Mouse (Mus musculus): ENCODE data around the gene Slc41a2. TPM values are rescaled to one million over a fixed set of nuclear protein-coding genes. Genes with fewer than 3 reads are reported as not detected.

Slc41a2 gene
- polyA plus RNA-seq, 1 experiment from 2014 or later = 3.6 TPM

GRCm38 (mm10) chr10:83202906-83203702 lies 134.6 kb downstream of the Slc41a2 start:
- H3K4me3 ChIP-seq (ENCODE audit: low read depth, low read length) = no peak overlapping the region
- no peak overlapping the region for H3K4me2 ChIP-seq (ENCODE audit: low read length)
- H3K4me1 ChIP-seq (ENCODE audit: control insufficient read depth, insufficient read depth, low read length) = no peaks in the 10 kb centered on the region
- no peak overlapping the region for H3K9ac ChIP-seq (ENCODE audit: low read length)
- DNase-seq (ENCODE audit: low spot score) = no peak
- H3K36me3 ChIP-seq (ENCODE audit: control insufficient read depth, insufficient read depth, low read length) = no peaks in the 10 kb centered on the region
- ATAC-seq = no peak
- H3K27ac ChIP-seq (ENCODE audit: low read depth, low read length) = no peak overlapping the region
- no peaks in the 10 kb centered on the region for H3K27me3 ChIP-seq (replicated peaks; ENCODE audit: control insufficient read depth, insufficient read depth, low read length)
- 85% methylated on average over 14 of the region's 14 CpGs for WGBS
- no peaks in the 10 kb centered on the region for H3K9me3 ChIP-seq (replicated peaks; ENCODE audit: control insufficient read depth, low read length)

- no peaks in the 10 kb centered on the region for H3K4me1 ChIP-seq (ENCODE audit: control insufficient read depth, insufficient read depth, low read length)
- WGBS = 85% methylated on average over 7 of the region's 7 CpGs
- no peak overlapping the region for H3K27ac ChIP-seq (ENCODE audit: low read depth, low read length)
- ATAC-seq (no peak), DNase-seq (ENCODE audit: low spot score) (no peak)
- H3K9ac ChIP-seq (ENCODE audit: low read length) = no peak overlapping the region
- no peak overlapping the region for H3K4me2 ChIP-seq (ENCODE audit: low read length)
- H3K36me3 ChIP-seq (ENCODE audit: control insufficient read depth, insufficient read depth, low read length) = no peaks in the 10 kb centered on the region
- H3K4me3 ChIP-seq (ENCODE audit: low read depth, low read length) = no peak overlapping the region
- H3K27me3 ChIP-seq (replicated peaks; ENCODE audit: control insufficient read depth, insufficient read depth, low read length) = no peaks in the 10 kb centered on the region
- H3K9me3 ChIP-seq (replicated peaks; ENCODE audit: control insufficient read depth, low read length) = no peaks in the 10 kb centered on the region
Measured at GRCm38 (mm10) chr10:83201525-83201924, 136.2 kb downstream of the Slc41a2 start.

- Histone ChIP-seq H3K36me3 (ENCODE audit: control insufficient read depth, insufficient read depth, low read length) (no peaks in the 10 kb centered on the region), H3K9me3 (replicated peaks; ENCODE audit: control insufficient read depth, low read length) (no peaks in the 10 kb centered on the region), H3K4me3 (ENCODE audit: low read depth, low read length) (no peak overlapping the region), H3K4me2 (ENCODE audit: low read length) (no peak overlapping the region), H3K4me1 (ENCODE audit: control insufficient read depth, insufficient read depth, low read length) (no peaks in the 10 kb centered on the region), H3K27ac (ENCODE audit: low read depth, low read length) (no peak overlapping the region), H3K27me3 (replicated peaks; ENCODE audit: control insufficient read depth, insufficient read depth, low read length) (no peaks in the 10 kb centered on the region), H3K9ac (ENCODE audit: low read length) (no peak overlapping the region)
- 74% methylated on average over 9 of the region's 9 CpGs for WGBS
- DNase-seq (ENCODE audit: low spot score) (no peak), ATAC-seq (no peak)
Measured at GRCm38 (mm10) chr10:83199290-83199689, 138.4 kb downstream of the Slc41a2 start.

GRCm38 (mm10) chr10:83198692-83199091 lies 139.0 kb downstream of the Slc41a2 start:
- no peaks in the 10 kb centered on the region for H3K36me3 ChIP-seq (ENCODE audit: control insufficient read depth, insufficient read depth, low read length)
- H3K27me3 ChIP-seq (replicated peaks; ENCODE audit: control insufficient read depth, insufficient read depth, low read length) = no peaks in the 10 kb centered on the region
- H3K9me3 ChIP-seq (replicated peaks; ENCODE audit: control insufficient read depth, low read length) = no peaks in the 10 kb centered on the region
- H3K4me2 ChIP-seq (ENCODE audit: low read length) = no peak overlapping the region
- DNase-seq (ENCODE audit: low spot score) = no peak
- WGBS = 88% methylated on average over 5 of the region's 5 CpGs
- H3K4me1 ChIP-seq (ENCODE audit: control insufficient read depth, insufficient read depth, low read length) = no peaks in the 10 kb centered on the region
- no peak overlapping the region for H3K27ac ChIP-seq (ENCODE audit: low read depth, low read length)
- no peak overlapping the region for H3K9ac ChIP-seq (ENCODE audit: low read length)
- ATAC-seq = no peak
- H3K4me3 ChIP-seq (ENCODE audit: low read depth, low read length) = no peak overlapping the region

- H3K27ac ChIP-seq (ENCODE audit: low read depth, low read length) = no peak overlapping the region
- no peak overlapping the region for H3K9ac ChIP-seq (ENCODE audit: low read length)
- no peaks in the 10 kb centered on the region for H3K36me3 ChIP-seq (ENCODE audit: control insufficient read depth, insufficient read depth, low read length)
- no peak overlapping the region for H3K4me2 ChIP-seq (ENCODE audit: low read length)
- no peaks in the 10 kb centered on the region for H3K4me1 ChIP-seq (ENCODE audit: control insufficient read depth, insufficient read depth, low read length)
- WGBS = 45% methylated on average over 11 of the region's 11 CpGs
- ATAC-seq (0 out of 2 replicates have a peak, but pooled peaks have one; percentile 20), DNase-seq (ENCODE audit: low spot score) (peak; percentile 49)
- no peaks in the 10 kb centered on the region for H3K9me3 ChIP-seq (replicated peaks; ENCODE audit: control insufficient read depth, low read length)
- no peaks in the 10 kb centered on the region for H3K27me3 ChIP-seq (replicated peaks; ENCODE audit: control insufficient read depth, insufficient read depth, low read length)
- no peak overlapping the region for H3K4me3 ChIP-seq (ENCODE audit: low read depth, low read length)
Measured at GRCm38 (mm10) chr10:83197690-83198336, 139.9 kb downstream of the Slc41a2 start.

- Histone ChIP-seq H3K27ac (ENCODE audit: low read depth, low read length) (no peak overlapping the region), H3K36me3 (ENCODE audit: control insufficient read depth, insufficient read depth, low read length) (0 out of 2 replicates have a peak, but pooled peaks cover 2% of the 10 kb centered on the region), H3K4me1 (ENCODE audit: control insufficient read depth, insufficient read depth, low read length) (no peaks in the 10 kb centered on the region), H3K27me3 (replicated peaks; ENCODE audit: control insufficient read depth, insufficient read depth, low read length) (no peaks in the 10 kb centered on the region), H3K9me3 (replicated peaks; ENCODE audit: control insufficient read depth, low read length) (no peaks in the 10 kb centered on the region), H3K9ac (ENCODE audit: low read length) (no peak overlapping the region), H3K4me2 (ENCODE audit: low read length) (no peak overlapping the region), H3K4me3 (ENCODE audit: low read depth, low read length) (no peak overlapping the region)
- ATAC-seq (no peak), DNase-seq (ENCODE audit: low spot score) (no peak)
- WGBS = 64% methylated on average over 6 of the region's 6 CpGs
Measured at GRCm38 (mm10) chr10:83191982-83192381, 145.7 kb downstream of the Slc41a2 start.

- H3K4me2 ChIP-seq (ENCODE audit: low read length) = no peak overlapping the region
- H3K36me3 ChIP-seq (ENCODE audit: control insufficient read depth, insufficient read depth, low read length) = 0 out of 2 replicates have a peak, but pooled peaks cover 2% of the 10 kb centered on the region
- H3K4me3 ChIP-seq (ENCODE audit: low read depth, low read length) = no peak overlapping the region
- no peak for DNase-seq (ENCODE audit: low spot score)
- 95% methylated on average over 17 of the region's 17 CpGs for WGBS
- no peak for ATAC-seq
- H3K27ac ChIP-seq (ENCODE audit: low read depth, low read length) = no peak overlapping the region
- H3K9me3 ChIP-seq (replicated peaks; ENCODE audit: control insufficient read depth, low read length) = no peaks in the 10 kb centered on the region
- H3K4me1 ChIP-seq (ENCODE audit: control insufficient read depth, insufficient read depth, low read length) = no peaks in the 10 kb centered on the region
- H3K9ac ChIP-seq (ENCODE audit: low read length) = no peak overlapping the region
- no peaks in the 10 kb centered on the region for H3K27me3 ChIP-seq (replicated peaks; ENCODE audit: control insufficient read depth, insufficient read depth, low read length)
Measured at GRCm38 (mm10) chr10:83191476-83191875, 146.2 kb downstream of the Slc41a2 start.

GRCm38 (mm10) chr10:83189071-83189470 lies 148.6 kb downstream of the Slc41a2 start:
- no peak overlapping the region for H3K4me3 ChIP-seq (ENCODE audit: low read depth, low read length)
- no peak overlapping the region for H3K9ac ChIP-seq (ENCODE audit: low read length)
- ATAC-seq (no peak), DNase-seq (ENCODE audit: low spot score) (no peak)
- no peaks in the 10 kb centered on the region for H3K27me3 ChIP-seq (replicated peaks; ENCODE audit: control insufficient read depth, insufficient read depth, low read length)
- no peaks in the 10 kb centered on the region for H3K9me3 ChIP-seq (replicated peaks; ENCODE audit: control insufficient read depth, low read length)
- H3K36me3 ChIP-seq (ENCODE audit: control insufficient read depth, insufficient read depth, low read length) = 0 out of 2 replicates have a peak, but pooled peaks cover 2% of the 10 kb centered on the region
- WGBS = 97% methylated on average over 5 of the region's 5 CpGs
- no peak overlapping the region for H3K4me2 ChIP-seq (ENCODE audit: low read length)
- no peak overlapping the region for H3K27ac ChIP-seq (ENCODE audit: low read depth, low read length)
- H3K4me1 ChIP-seq (ENCODE audit: control insufficient read depth, insufficient read depth, low read length) = 0 out of 2 replicates have a peak, but pooled peaks cover 3% of the 10 kb centered on the region

- Histone ChIP-seq H3K27me3 (replicated peaks; ENCODE audit: control insufficient read depth, insufficient read depth, low read length) (no peaks in the 10 kb centered on the region), H3K36me3 (ENCODE audit: control insufficient read depth, insufficient read depth, low read length) (0 out of 2 replicates have a peak, but pooled peaks cover 2% of the 10 kb centered on the region), H3K4me2 (ENCODE audit: low read length) (no peak overlapping the region), H3K9me3 (replicated peaks; ENCODE audit: control insufficient read depth, low read length) (no peaks in the 10 kb centered on the region), H3K27ac (ENCODE audit: low read depth, low read length) (no peak overlapping the region), H3K4me3 (ENCODE audit: low read depth, low read length) (no peak overlapping the region), H3K9ac (ENCODE audit: low read length) (no peak overlapping the region), H3K4me1 (ENCODE audit: control insufficient read depth, insufficient read depth, low read length) (peaks cover 4% of the 10 kb centered on the region; the same call in 1 of the 2 replicates)
- no peak; the same call in 1 of the 2 replicates for ATAC-seq
- WGBS = 54% methylated on average over 5 of the region's 5 CpGs
- DNase-seq (ENCODE audit: low spot score) = peak; percentile 51
Measured at GRCm38 (mm10) chr10:83186984-83187383, 150.7 kb downstream of the Slc41a2 start.
